In genomic region chr1:6142816-6143215, GRCm38 (mm10) we compare ENCODE assay signal across 14 mouse cellular contexts.
DNase-seq lines count a peak whose midpoint lies in the region.
"Had no signal": no experiment of that assay in that cellular context is flagged by ENCODE, and none has a peak within 500 bp of the region (broad histone marks: within the 10 kb centered on the region; RNA-seq: fewer than 3 reads in every experiment).

No protein-coding gene starts in this region.

- DNase-seq in ES-CJ7 (ENCODE audit: low read depth, low spot score), result peak; percentile 80
- peak; percentile 75 for DNase-seq in R1 (ENCODE audit: low read depth, low spot score)
- DNase-seq in adrenal gland, postnatal 14 days, result no peak
- DNase-seq in lung, postnatal 36 days, result no peak
- no peak for DNase-seq in left cerebral cortex, postnatal 4 days
- DNase-seq: adrenal gland, adult 8-10 months; adrenal gland, postnatal 25 days; cerebellum, adult 11 months; cerebellum, adult 18-20 months; cerebellum, adult 8-10 months; cerebellum, adult 9-11 months; cerebellum, postnatal 14 days; cerebellum, postnatal 36 days; embryo, embryonic 11 days had no signal

- intact Hi-C loops in left cerebral cortex, postnatal 4 days (cut with DNase I), result no loop called here

Comparison
In these comparisons a context has a peak if more than half of its experiments do, and no peak if none do; other contexts are left out.
1. DNase-seq: peak in ES-CJ7 (single experiment) and R1 (single experiment); none in adrenal gland, postnatal 14 days (single experiment), lung, postnatal 36 days (single experiment) and left cerebral cortex, postnatal 4 days (single experiment).